Mouse (Mus musculus) urinary bladder, adult 2 months (tissue): ENCODE data around the gene Itprid1. TPM values are rescaled to one million over a fixed set of nuclear protein-coding genes. Genes with fewer than 3 reads are reported as not detected.

Experiments
- DNase-seq: peaks from one replicate; pipeline ENCODE4 v3.0.0; 2022; ENCODE audit warnings: low spot score
- polyA plus RNA-seq: library from polyadenylated mRNA; depleted of rRNA; stranded (reverse); fragments of >200 nt; gene quantifications from 2 replicates; pipeline ENCODE4 v1.2.3, GENCODE M21; 2012; rRNA removed

The Itprid1 gene
- 2.0 and 2.2 TPM in 2 replicates for polyA plus RNA-seq

DNA sequence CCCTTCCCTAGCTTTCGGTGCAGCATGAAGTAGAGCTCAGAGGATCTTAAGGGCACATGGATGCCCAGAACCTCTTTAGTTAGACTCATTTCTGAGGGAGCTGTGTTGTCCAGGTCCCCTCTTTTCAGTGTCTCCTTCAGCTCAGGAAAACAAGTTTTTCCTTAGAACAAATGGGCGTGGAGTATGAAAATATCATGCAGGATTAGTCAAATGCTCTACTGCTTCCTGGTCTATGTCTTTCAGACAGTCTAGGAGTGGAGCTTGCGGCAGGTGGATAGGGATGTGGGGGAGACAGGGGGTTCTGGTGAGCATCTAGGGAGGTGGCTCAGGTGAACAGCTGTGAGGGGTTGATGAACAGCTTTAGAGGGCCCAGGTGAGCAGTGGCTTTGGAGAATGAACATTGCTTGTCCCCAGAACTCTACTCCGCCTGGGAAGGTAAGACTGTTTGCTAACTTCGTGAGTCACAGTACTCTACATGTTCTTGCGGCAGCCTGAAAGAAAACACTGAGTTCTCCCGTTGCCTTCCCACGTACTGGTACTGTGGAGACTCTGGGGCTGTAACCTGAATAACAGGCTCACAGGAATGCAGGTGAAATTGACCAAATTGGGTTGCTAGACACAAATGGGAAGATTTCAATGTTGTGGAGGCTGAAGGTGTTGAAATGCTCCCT is at the start of gene Itprid1:
TSS of gene Itprid1 (plus strand) at position 246 of the 671 bp plus-strand sequence.
- DNase-seq = peak; percentile 38

DNA sequence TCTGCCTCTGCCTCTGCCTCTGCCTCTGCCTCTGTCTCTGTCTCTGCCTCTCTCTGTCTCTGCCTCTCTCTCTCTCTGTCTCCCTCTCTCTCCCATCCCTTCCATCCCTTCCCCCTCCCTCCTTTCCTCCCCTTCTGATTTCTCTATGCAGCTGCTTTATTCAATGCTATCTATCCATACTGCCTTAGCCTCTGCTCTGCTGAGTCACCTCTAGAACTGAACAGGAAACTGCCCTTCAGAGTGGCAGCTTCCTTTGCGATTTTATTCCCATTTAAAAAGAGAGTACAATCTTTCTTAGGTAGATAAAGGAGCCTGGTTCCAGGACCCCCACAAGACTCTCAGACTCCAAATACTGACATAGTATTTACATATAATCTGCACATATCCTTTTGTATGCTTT is 47.1 kb upstream of the Itprid1 start:
- DNase-seq = no peak

DNA sequence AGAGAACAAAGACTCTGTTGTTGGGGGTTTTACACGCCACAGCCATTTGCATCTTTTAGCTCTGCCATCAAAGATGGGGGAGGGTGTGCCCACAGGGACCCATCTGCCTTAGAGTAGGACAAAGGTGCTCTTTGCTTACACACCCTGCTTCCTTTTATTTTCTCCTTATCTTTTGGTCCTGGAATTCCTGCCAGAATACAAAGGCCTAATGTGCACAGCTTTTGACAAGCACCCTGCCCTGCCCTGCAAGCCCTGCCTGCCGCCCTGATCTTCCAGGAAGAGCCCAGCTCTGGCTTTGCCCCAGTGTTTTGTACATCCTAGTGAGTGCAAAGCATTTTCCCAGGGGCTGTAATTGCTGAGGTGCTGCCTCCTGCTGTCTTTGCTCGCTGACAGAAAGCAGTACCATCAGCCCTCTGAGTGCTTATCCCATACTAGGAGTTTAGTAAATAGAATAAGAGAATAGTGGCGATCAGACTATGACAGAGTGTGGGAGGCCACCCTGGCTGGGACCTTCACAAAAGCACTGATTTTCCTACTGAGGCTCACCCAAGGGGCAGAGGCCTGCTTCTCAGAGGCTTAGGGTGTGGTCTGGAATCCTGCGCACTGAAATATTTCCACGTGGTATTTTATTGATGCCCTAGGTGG is 44.7 kb upstream of the Itprid1 start:
- DNase-seq = no peak

DNA sequence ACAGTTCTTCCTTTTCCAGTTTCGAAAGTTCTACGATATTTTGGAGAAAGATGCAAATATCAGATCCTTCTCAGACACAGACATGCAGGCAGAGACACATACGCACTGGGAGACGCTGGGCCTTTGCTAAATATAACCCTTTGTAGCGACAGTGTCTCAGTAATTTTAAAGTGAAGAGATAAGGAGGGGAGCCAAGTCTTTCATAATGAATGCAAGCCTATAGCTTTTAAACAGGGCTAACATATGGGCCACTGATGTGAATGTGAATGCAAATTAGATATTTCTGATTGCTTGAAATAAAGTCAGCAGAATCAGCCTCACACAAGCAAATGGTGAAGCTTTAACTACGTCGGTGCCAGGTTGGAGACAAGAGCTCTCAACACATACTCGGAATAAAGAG is 44.2 kb upstream of the Itprid1 start:
- no peak for DNase-seq

DNA sequence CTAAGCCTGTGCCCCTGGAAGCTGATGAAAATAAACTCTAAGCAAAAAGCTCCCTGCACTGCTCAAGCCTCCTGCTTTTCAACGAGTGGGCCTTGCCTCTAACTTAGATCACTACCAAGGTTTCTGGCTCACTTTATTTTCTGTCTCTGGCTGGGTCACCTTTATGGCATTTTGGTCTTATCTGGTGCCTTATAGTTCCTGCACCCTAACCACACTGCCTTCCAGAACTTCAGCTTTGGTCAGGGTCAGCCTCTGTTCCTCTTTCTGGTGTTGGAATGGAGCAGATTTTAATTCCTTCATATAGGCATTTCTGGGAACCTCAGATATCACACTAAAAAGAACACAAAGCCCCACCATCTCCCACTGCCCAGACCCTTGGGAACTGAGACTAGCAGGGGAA is 34.0 kb upstream of the Itprid1 start:
- no peak for DNase-seq

DNA sequence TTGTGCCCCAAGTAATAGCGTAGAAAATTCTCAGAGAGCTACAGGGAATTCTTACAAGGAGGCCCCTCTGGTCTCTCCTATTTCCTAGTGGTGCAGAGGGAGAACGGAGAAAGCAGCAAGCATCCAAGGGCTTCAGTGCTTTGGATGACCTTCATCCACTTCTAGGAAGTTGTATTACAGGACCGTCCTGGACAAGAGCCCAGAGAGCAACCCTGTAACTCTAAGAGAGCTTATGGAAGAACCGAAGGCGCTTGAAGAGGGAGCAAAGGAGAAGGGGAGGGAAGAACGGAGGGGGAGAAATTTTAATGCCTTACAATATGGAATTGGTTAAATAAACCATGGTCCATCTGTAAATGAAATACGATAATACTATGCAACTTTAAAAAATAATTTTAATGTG is 33.3 kb upstream of the Itprid1 start:
- no peak for DNase-seq

DNA sequence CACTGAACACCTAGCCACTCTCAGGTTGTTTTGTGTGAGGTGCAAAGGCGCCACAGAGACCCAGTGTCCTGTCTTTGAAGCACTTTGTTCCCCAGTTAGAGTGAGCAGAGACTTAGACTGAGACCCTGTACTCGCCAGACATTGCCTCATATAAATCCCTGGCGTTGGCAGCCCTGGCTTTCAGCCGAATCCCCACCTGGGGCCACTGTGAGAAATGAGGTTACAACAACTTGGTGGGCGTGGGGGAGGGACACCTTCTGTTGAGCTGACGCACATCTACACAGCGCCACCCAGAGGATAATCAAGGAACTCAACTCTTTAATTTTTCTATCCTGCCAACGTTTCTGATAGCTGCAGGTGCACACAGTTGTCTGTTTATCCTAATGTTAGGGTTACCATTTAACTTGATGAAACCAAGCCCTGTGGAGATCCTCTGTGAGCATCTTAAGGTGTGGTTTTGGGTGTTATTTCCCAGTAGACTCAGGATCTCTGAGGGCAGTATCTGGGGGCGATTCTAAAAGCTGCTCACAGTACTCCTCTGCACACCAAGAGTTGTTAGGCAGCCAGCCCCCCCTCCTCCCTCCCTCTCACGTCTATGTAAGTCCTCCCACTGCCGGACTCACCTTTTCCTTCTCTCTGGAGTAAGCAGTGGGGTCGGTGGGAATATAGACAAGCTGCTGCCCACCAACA is 32.6 kb upstream of the Itprid1 start:
- no peak for DNase-seq

DNA sequence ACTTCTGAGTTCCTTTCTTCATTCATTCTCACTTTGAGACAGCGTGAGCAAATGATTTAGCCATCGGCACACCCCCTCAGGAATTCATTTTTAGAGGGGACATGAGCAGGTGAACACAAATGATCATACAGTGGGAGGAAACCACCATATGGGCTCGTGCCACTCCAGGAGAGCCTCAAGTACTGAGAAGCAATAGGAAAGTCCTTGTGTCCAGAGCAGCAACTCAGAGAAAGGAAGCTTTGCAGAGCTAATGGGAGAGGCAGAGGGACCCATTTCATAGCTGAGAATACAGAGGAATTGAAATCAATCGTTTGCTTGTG is 32.1 kb upstream of the Itprid1 start:
- DNase-seq = no peak

DNA sequence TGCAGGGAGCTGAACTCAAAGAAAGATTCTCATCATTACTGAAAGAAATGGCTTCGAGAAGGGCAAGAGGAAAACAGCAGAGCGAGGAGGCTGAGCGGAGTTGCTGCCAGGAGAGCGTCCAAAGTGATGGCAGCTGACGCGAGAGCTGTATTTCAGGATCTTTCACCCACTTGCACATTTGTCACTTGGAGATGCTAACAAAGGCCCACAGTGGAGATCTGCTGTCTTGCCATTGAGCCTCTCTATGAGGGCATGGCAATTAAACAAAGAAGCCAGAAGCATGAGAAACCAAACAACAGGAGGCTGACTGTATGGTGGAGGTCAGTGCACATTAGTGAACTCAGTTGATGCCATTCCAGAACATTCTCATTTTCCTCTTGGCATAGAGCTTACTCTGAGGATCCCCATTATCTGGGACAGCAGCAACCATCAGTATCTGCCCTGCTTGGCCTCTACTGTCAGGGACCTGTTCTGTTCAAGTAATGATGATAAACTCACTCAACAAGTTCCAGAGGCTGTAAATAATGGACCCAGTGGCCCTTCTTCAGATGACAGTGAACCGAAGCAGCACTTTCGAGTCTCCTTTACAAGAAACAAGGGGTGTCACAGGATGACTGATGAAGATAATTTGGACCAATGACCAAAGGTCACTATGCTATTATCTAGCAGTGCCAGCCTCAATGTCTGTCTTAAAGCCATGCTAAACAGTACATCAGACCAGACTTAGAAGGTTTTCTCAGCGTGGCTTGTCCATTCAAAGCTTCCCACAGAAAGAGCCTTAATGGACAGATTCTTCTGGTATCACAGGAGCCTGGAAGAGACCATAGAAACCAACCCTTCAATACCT is 31.2 kb upstream of the Itprid1 start:
- DNase-seq = no peak

DNA sequence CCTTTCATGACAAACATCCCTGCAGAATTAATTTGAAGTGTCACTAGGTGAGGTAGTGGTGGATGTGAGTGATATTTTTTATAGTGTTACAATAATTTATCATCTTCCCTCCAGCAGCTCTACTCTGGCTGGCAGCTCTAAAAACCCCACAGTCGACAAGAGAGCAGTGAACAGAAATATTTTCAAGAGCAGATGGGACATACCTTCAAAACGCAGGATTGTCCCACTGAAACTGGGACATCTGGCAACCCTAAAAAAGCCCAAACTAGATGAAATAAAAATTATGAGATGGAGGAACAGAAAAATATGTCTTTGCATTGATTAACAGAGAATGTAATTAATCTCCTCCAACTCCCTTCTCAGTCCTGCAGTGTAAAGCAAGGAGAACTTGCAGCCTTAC is 30.2 kb upstream of the Itprid1 start:
- DNase-seq = no peak

DNA sequence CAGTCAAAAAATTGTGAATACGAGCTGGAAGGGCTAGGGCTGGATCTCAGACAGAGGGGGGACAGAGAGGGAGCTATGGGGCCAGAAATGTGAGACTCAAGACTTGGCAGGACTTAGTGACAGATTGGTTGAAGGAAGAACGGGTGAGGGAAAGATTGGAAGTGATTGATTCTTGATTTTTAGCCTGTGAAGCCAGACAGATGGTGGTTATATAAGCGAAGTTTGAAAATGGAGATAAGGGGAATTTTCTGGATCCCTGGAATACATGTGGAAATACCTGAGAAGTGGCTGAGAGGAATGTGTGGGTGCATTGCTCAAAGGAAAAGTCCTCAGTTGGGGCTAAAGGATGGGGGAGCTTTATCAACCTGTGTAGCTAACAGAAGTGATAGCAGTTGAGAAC is 28.0 kb upstream of the Itprid1 start:
- no peak for DNase-seq

DNA sequence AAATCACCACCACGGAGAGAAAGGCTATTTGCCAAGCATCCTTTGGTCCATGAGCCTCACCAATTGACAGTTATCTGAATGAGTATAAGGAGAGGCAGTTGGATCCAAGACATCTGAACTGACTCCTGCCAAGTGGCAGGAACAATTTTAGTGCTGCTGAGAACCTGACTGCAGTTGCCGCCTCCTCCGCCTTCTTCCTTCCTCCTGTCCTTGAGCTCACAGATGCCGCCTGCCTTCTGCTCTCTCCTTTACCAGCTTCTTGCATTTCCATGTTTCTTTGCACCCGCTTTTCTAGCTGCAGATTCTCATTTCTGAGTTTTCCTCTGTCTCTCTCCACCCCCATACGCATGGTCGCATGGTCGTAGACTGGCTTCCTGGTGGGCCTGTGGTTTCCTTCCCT is 25.5 kb upstream of the Itprid1 start:
- no peak for DNase-seq

DNA sequence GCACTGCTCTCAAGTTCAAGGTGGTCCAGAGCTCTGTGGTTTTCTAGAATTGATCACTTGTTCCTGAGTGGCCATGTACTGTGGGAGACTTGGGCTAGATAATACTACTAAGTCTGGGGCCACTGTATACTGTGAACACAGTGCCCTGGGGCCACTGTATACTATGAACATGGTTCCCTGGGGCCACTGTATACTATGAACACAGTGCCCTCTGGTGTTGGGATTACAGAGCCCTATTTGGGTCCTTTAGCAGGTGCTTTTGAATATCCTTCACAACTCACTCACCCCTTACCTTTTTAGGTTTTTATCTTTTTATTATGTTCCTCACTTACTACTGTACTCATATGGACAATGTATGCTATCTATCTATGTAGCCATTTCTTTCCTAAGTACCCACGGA is 24.3 kb upstream of the Itprid1 start:
- DNase-seq = no peak

DNA sequence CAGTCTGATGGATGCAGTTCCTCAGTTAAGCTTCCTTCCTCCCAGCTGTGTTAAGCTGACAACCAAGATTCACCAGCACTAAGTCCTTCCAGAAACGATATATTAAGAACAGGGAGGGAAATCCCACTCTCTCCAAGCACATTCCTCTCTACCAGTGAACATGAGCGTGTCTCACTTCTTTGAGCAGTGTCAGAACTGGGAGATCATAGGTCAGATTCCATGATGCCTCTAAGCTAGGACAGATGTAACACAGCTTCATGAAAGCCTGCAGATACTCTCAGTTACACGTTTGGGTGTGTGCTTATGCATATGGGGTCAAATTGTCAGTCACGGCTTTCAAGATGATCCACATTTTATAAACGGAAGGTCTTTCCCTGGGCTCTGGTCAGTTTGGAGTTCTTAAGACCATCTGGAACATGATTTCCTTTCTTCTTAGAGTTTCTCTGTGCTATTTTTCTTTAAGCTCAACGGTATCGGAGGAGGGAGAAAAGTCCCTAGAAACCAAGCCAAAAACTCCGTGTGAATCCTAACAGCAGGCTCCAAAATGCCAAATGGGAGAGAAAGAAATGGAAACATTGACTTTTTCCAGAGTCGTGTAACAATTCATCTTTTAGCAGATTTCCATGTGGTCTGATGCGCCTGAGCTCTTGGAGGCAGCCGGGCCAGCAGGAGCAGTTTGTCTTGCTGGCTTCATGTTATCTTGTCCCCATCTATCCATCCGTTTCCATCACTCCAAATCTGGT is 22.3 kb upstream of the Itprid1 start:
- DNase-seq = no peak

DNA sequence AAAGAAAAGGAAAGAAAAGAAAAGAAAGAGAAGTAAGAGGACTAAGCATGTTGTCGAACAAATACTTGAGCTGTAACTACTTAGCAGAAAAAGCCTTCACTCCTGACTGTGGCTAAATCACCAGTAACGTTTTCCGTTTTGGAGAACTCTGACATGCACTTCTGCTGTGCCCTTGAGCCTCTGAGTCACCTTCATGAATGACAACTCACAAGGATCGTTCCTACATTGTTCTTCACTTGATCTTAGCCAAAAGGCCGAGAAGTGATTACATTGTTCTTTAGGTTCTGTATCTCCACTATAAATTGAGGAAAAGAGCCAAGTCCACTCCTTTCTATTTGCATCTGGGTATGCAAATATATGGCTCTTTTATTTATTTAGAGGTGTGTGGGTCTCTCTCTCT is 19.8 kb upstream of the Itprid1 start:
- DNase-seq = no peak

DNA sequence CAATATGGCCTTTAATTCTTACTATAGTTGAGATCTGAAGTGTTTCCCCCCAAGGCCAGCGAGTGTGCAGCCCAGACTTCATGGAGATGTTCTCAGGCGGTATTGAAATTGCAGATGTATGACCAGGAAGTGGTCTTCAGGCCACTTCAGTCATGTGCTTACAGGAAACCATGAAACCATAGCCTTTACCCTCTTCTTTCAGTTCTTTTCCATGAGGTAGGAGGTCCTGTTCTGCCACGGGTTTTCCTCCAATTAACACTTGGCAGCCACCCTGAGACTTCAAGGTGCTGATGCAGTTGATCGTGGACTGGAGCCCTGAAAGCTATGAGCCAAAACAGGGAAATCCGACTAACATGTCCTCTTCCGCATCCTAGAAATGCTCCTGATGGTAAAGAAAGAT is 7.0 kb upstream of the Itprid1 start:
- DNase-seq = no peak

DNA sequence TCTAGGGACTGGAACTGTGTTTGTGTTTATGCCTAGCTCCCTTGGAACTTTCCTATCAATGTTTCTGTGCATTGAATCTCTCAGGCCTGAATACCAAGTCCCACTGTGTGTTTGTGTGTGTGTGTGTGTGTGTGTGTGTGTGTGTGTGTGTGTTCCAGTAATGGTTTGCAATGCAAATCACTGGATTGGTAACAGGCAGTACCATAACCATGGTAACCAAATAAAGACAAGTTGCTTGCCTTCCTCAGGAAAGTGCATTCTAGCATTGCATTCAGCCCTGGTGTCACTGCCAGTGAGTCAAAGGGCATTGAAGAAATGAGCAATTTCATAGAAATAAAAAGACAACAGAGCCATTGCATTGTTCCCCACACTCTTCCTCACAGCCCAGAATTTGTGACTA is 15.9 kb downstream of the Itprid1 start:
- DNase-seq = no peak

DNA sequence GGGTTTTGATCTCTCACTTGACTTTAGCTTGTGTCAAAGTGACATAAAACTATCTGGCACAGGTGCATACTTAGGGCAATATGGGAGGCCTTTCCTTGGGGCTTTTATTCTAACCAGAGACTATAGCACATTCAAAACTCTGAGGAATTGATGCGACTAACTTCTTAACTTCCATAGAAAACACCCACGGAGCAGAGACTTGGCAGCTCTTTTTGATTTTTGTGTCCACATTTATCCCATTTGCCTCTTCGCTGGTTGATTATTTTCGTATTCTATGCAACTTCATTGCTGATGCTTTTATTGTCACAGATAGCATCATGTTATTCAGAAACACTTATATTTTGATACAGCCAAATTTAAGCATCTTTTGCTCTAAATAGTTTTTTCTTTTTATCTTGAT is 19.4 kb downstream of the Itprid1 start:
- DNase-seq = no peak

DNA sequence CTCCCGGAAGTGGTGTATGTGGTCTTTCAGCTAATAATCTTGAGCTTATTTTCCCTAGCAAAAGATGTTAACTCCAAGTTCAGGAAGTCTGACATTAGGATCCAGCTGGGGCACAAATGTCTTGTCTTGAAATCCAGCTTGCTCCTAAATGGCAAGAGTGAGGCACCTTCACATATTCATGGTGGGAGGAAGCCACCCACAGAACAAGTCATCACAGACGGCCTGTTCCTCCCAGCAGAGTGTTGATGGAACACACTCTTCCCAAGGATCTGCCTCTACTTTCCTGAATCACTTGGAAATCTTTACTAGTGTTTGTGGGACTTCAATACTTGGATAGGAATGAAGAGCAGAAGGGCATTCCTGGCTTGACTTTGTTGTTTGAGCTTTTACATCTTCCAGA is 28.5 kb downstream of the Itprid1 start:
- no peak for DNase-seq

DNA sequence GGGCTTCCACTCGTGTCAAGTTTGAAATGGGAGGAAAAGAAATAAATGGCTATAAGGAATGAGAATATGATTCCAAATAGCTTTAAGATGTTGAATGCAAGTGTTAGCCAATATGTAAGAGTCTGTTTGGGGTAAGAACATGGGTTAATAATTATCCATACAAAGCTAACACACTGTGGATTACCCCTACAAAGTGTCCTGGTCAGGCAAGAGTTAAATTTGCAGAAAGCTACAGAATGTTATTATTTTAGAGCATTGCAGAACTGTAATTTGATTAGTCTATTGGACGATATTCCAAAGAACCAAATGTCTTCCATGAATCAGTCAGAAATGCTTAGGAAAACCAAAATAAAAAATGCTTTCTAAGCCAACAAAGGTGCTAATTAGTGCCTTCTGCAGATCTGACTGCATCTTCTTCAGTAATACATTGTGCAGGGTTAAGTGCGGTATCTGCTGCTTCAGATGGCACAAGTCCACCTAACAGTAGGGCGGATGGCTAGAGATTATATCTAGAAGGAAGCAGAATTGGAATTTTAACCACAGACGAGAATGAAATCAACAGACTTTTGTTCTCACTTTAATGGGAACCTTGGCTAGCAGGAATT is 42.8 kb downstream of the Itprid1 start:
- no peak for DNase-seq

DNA sequence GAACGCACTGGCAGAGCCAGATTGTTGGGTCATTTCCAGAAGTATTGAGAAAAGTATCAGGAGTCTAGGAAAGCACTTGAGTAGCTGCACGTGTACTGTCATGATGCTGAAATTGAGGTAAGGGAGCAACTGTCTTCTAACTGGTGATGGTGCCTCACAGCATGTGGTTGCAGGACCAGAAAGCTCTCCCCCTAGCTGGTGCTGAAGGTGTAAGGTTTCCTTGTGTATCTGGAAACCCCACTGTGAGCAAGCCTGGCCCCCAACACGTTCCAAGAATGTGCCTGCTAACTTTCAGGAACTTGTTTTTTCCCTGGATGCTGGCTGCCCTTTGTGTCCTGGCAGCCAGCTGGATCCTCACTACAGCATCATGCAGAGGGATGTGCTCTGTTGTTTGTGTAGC is 44.2 kb downstream of the Itprid1 start:
- DNase-seq = no peak
